Mouse (Mus musculus): ENCODE results near the gene Irf8.
"Not testable (repeated sequence)": the region's sequence is repeated elsewhere in the genome, so short reads cannot be mapped to it uniquely, and the experiment has no call there.

Gene Irf8

DNA sequence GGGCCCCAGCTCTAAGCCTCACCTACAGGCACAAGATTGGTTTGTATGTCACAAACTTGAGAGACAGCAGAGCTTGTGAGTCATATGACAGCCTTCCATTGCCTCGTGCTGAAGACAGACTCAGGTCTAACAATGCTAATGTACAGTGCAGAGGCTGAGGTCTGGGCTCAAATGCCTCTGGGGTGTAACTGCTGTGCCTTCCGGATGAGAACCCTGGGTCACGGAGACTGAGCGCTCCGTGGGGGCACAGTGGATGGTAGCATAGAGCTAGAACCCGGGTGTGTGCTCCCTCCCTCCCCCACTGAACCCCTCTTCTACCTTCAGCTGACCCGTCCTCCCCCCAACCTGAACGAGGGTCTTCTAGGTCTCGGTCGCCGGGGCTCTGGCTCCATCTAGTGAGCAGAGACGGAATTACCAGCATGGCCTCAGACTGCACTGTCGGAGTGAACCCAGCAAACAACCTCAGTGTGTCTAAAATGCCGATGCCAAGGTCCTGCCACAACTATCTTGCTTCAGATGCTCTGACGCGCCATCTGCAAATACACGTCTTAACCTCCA, 64.2 kb downstream of the Irf8 start:
- DNase-seq: peak; percentile 79

DNA sequence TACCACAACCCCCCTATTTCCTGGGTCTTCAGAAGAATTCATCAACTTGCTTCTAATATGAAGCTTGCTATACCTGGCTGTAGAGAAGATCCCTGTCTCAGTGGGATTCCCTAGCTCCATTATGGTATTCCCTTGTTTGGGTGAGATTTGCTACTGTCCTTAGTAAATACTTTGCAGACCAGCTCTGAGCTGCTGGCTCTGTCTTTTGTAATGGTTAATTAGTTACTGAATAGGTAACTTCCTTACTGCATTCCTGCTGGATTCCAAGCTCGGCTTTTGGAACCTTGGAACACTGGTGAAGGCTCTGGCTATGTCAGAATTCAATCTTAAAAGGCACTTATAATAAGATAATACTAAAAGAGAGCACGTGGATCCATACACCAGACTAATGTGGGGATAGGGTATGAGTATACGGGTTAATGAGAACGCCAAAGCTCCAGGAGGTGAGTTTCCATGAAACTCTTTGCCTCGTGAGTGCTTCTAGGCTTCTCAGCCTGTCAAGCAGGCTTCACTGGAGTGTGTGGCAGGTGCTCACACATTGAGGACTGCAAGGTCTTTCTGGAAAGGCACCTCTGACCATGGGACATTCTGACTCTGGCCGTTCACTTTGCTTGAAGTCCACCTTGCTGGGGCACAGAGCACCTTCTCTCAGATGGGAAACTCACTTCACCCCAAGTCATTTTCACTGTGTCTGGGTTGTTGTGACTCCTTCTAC, 67.7 kb downstream of the Irf8 start:
- not testable (repeated sequence) for DNase-seq

- no peak for DNase-seq
Observed at GRCm38 (mm10) chr8:120804741-120805140, 68.6 kb downstream of the Irf8 start.
